ENCODE assay signal across 1 mouse cellular context in the genomic region with DNA sequence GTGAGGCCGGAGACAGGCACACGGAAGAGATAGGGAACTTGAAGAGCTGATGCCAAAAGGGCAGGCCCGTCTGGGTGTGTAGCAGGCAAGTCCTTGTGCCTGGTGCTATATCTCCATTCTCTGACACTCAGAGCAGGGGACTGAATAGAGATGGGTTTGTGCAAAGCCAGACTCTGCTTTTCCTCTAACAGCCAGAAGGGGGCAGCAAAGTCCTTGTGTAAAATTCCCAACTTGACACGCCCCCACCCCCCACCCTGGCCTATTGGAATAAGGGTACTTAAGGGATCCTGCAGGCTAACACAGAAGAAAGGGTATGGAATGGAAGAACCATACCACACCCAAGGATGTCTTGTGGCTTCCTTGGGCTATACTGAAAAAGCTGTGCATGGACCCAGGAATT.
TF ChIP-seq lines count a peak whose summit lies in the region.

No protein-coding gene starts in this region.

TF ChIP-seq in MEL, 35 proteins besides CTCF, POLR2A, EP300 and RAD21 (continued from another document):
- TF ChIP-seq BHLHE40 (IDR thresholded peaks at IDR 0.05; ENCODE audit: borderline replicate concordance, low read depth, low read length) (peak; percentile 52; the same call in 1 of the 2 replicates), MXI1 (IDR thresholded peaks at IDR 0.05; ENCODE audit: low read depth, low read length) (peak; percentile 54; the same call in 1 of the 2 replicates), MAZ (IDR thresholded peaks at IDR 0.05; ENCODE audit: low read depth, low read length) (peak; percentile 81; the same call in 1 of the 2 replicates), TBP (IDR thresholded peaks at IDR 0.05; ENCODE audit: low read depth, low read length) (no peak), TAL1 (IDR thresholded peaks at IDR 0.05; ENCODE audit: low read length) (no peak), UBTF (IDR thresholded peaks at IDR 0.05; ENCODE audit: borderline replicate concordance, insufficient read depth, low read depth, low read length) (no peak), POLR2AphosphoS5 (IDR thresholded peaks at IDR 0.05; ENCODE audit: borderline replicate concordance, low read depth, low read length) (no peak)
